Mouse (Mus musculus) embryo, embryonic 11 days (tissue): ENCODE data around the gene Nlrc3.

Source experiments
- DNase-seq: peaks from one replicate; pipeline ENCODE4 v3.0.0-alpha.2; 2015

Nlrc3 gene

DNA sequence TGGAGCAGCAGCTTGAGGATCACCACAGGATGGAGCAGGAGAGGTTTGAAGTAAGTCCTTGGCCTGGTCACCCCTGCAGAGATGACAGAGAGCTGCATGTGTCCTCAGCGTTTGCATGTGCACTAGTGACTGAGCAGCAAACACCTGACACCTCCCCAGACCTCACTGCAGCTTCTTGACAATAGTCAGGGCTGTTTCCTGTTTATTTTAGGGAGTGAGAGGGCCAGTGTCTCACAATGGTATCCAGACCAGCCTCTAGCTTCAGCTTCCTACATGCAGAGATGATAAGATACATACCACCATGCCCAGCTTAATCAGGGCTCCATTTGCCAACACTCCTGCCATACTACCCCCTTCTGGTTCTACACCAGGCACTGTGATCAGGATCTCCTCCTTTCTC, 47.9 kb downstream of the Nlrc3 start:
- no peak for DNase-seq

DNA sequence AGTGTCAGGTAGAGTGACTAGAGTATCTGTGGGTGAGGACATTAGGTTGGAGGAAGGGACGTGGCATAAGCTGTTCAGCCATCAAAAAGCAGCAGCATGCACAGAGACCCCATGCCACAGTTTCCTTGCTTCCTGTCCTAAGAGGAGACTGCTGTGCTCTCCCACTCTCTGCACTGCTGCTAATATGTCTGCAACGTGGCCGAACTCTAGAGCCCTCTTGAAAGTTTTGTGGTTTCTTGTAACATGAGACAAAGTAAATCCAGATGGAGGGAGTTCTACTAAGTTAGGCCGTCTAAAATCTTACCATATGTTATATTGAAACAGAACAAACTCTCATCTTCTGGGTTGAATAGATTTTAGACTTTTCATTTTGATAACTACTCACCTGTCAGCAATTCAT, 52.5 kb downstream of the Nlrc3 start:
- peak; percentile 41 for DNase-seq

DNA sequence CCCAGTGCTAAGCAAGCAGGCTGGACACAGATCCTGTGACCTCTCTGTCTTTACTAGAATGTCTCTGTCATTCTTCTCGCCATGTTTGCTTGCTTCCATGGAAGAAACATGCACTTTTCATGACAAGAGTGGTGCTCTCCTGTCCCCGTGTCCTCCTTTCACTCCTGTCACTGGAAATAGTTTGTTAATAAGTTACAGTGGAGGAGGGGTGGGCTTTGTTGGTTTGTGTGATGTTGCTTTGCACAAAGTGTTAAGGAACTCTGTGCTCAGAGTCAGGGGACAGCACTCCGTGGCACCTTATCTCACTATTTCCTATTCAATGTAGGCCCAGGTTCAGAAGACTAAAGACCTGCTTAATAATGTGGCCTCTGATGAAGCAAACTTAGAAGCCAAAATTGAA, 52.9 kb downstream of the Nlrc3 start:
- DNase-seq: no peak

DNA sequence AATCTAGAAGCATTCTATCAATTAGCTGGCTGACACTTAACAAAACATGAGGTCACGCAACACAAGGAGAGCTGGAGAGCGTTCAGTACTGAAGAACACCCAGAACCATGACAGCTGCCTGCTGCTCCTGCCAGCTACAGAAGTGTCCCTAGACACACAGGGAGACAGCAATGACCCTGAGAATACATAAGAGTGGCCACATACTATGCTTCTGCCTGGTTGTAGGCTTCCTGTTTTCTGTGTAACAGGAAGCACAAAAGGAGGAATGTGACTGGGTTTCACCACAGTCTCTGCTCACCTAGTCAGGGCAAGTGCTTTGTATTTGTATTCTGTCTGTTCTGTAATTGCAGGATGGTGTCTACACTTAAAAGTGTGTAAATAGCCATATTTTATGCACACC, 55.7 kb downstream of the Nlrc3 start:
- DNase-seq: no peak

DNA sequence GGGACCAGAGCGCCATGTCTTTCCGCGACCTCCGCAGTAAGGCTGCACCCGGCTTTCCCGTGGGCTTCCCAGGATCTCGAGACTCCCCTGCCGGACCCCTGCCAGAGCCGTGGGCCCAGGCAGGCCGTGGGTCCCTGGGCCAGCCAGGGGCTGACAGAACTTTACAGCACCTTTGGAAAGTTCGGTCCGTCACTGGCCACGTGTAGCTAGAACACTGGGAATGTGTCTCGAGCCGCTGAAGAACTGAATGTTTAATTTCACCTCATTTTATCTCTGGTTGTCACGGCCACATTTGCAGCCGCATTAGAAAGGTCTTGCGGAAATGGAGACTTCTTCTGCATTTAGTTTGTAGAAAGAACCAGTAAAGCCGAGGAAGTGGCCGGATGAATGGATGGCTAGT, 67.3 kb downstream of the Nlrc3 start:
- no peak for DNase-seq

DNA sequence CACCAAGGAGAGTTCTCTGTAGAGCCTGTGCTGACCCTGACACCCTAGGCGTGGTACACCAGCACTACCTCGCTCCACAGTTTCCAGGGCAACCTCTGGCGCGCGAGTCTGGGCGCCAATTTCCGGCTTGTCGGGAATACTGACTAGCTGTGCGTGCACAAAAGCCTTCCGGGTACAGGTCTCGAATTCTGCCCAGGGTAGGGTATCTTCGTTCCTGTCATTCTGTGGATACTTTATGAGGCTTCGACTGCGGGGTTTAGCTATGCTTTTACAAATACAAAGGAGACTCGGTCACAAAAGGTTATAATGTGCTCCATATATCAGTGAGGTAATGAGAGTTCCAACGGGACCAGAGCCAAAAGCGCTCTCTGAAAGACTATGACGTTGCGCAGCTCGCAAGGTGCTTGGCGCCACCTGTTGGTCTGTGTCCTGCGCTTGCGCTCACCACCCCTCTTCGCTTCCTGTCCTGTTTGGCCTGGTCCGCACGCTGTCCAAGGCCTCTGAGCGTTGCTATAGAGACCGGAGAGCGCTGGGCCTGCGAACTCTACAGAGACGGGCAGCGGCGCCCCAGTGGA, 67.8 kb downstream of the Nlrc3 start, which contains the start of the genes 1700037C18Rik and Cluap1:
Gene 1700037C18Rik (minus strand): TSS at position 153 of the 575 bp plus-strand sequence.
Gene Cluap1 (plus strand): TSS at position 265 of the 575 bp plus-strand sequence.
- peak; percentile 96 for DNase-seq

DNA sequence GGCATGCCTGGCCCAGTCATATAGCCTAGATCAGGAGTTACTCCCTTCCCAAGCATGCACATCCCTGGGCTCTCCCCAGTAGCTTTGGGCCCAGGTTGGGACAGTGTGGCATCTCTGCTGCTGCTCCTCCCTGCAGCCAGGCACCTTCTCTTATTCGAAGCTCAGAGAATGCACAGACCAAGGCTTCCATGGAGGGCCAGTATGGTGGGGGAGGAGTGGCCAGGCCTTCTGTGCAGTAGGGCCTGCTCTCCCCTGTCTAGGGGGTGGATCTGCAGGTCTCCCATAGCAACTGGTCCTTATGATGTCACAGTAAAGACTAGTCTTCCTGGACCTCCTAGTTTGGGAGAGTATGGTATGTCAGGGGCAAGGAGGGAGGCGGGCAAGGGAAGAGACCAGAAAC, 69.0 kb downstream of the Nlrc3 start:
- DNase-seq: no peak

DNA sequence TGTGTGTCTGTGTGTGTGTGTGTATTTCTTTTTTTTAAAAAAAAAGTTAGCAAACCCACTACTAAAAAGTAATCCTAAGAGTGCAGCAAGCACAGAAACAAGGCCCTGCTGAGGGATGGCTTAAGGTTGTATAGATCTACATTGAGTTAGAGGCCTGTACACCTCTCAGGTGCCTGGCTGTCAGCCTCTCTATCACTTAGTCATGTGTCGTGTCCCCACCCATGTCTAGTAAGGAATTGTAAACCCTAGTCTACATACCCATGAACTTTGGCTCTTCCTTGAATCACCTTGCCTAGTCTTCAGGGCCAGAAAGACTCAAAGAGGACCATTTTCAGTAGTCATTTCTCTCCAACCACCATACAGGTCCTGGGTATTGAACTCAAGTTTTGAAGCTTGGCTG, 79.9 kb downstream of the Nlrc3 start:
- no peak for DNase-seq

DNA sequence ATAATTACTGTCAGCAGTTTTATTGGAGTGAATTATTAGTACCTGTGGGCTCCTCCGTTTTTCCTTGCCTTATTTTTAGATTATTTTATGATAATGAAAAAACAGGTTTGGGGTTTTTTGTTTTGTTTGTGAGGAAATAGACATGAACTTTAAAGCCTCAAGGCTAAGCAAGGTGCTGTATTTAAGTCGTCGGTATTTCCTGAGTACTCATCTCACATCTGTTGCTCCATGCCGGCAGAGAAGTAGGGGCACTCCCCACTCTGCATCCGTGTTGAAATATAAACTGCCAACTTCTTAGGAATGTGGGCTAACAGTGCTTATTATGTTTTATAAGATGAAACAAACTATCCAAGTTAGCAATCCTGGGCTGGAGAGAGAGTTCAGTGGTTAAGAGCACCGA, 80.4 kb downstream of the Nlrc3 start:
- no peak for DNase-seq

DNA sequence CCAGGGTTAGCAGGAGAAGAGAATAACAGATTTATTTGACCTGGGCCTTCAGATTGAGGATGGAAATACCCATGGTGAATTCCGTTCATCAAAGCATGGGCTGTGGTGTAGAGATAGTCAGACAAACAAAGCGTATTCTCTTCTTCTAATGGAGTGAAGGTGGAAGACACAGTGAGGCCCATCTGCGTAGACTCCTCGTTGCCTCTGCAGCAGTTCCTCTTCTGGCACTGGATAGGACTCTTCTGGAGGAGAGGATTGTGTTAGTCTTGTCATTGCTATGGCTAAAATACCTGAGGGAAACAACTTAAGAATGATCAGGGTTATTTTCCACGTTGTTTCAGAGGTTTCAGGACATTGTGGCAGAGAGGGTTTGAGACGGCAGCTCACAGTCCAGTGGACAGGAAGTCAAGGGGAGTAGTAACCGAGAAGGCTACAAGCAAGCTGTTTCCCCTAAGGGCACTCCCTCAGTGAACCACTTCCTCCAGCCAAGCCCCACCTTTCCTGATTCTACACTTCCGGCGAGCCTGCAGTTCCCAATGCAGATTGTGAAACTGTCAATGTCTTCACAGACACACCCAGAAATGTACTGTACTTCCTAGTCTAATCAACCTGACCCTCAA, 81.1 kb downstream of the Nlrc3 start:
- DNase-seq: no peak
